Mouse (Mus musculus) brain, embryonic 14.5 days (tissue): ENCODE measurements around the gene E2f6. TPM values are rescaled to one million over a fixed set of nuclear protein-coding genes. Genes with fewer than 3 reads are reported as not detected.

Experiments used
- DNase-seq: peaks from one replicate; pipeline ENCODE4 v3.0.0-alpha.2; 2011; ENCODE audit warnings: low read depth
- CTCF ChIP-seq: fragments of 200-500 bp; IDR thresholded peaks from 2 replicates; pipeline ENCODE4 v1.5.1; 2012; ENCODE audit warnings: inconsistent platforms, mild to moderate bottlenecking, moderate library complexity, borderline replicate concordance; ENCODE audit not compliant: insufficient read depth, insufficient read length; ENCODE audit errors: extremely low read depth
- POLR2A ChIP-seq: fragments of 200-500 bp; IDR thresholded peaks from 2 replicates; pipeline ENCODE4 v1.6.1; 2012; ENCODE audit warnings: mild to moderate bottlenecking, inconsistent platforms, borderline replicate concordance; ENCODE audit not compliant: poor library complexity, insufficient read depth, insufficient read length, severe bottlenecking; ENCODE audit errors: extremely low read depth
- polyA plus RNA-seq: library from polyadenylated mRNA; depleted of rRNA; stranded (reverse); fragments of >200 nt; gene quantifications from 2 replicates; pipeline ENCODE4 v1.2.3, GENCODE M21; 2012

The E2f6 gene
- polyA plus RNA-seq, 1 experiment = 40.6 TPM

DNA sequence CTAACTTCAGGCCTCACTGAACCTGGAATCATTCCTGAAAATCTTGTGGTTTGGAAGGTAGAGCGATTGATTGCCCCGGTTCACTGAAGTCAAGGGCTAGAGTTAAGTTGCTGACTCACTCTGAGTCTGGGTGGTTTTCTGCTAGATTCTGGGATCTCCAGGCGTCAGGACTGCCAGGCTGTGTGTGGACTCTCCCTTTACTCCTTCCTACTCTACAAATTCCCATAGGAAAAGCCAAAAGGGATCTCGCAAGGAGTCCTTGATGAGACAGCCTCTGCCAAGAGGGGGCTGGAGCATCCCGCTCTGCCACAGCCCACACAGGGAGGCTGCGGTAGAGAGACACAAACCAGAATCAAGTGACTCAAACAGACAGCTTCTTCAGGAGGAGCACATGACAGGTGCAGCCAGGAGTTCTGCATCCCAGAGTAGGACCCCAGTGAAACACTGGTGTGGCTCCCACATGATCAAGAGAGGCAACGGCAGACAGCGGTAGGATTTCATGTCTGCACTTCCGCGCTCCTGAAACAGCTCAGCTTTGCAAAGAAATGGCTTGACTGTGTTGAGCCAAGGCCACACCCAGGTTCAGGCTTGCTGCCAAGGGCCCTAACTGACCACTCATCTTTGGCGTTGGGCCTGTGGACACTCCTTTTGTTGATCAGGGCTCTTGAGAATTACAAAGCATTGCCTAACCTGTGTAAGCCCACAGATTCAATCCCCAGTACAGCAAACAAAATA is 42.8 kb downstream of the E2f6 start:
- TF ChIP-seq CTCF = no peak
- no peak for TF ChIP-seq POLR2A
- no peak for DNase-seq

DNA sequence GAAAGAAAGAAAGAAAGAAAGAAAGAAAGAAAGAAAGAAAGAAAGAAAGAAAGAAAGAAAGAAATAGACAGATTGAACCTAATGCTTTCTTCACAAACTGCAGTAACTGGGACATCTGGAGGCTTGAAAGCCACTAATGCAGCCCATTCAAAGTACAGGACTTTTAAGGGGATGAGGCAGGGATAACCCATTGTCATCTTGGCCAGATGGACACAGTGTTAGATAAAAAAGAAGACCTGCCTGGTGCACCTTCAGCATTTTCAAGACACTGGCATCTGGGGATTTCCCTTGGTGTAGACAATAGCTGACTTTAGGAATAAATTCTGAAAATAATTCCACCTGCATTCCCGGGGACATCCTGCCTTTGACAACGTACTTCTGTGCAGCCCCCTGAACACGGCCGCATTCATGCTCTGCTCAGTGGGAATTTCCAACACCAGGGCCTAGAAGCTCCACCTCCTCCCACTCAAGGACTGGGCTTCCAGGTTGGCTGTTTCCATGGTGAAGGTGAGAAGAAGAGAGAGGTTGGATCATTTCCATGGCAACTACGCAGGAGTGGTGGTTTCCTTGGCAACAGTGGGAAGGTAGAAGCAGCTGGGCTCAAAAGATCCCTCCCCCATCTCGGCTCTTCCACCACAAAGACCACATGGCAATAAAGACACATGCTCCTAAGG is 45.0 kb downstream of the E2f6 start:
- peak; percentile 24; the same call in 1 of the 2 replicates for TF ChIP-seq POLR2A
- no peak for TF ChIP-seq CTCF
- DNase-seq = peak; percentile 98

DNA sequence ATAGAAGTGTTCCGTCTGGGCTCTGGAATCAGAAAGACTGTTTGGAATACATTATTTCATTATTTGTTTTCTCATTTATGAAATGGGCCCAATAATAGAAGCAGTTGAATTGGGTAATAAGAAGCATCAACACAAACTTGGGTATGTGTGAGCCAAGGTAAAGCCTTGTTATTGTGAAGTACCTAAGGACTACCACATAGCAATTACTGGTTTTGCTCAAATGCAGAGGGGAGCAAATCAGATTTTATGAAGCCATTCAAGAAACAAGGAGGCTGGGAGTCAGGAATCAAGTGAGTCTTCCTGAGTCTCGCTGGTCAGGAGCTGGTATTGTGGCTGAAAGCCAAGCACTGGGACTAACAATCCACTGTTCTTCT is 45.5 kb downstream of the E2f6 start:
- no peak for DNase-seq
- TF ChIP-seq POLR2A (no peak), CTCF (no peak)

- no peak for TF ChIP-seq CTCF
- no peak for TF ChIP-seq POLR2A
- no peak for DNase-seq
These were observed 47.3 kb downstream of the E2f6 start for GRCm38 (mm10) chr12:16858081-16858480.

DNA sequence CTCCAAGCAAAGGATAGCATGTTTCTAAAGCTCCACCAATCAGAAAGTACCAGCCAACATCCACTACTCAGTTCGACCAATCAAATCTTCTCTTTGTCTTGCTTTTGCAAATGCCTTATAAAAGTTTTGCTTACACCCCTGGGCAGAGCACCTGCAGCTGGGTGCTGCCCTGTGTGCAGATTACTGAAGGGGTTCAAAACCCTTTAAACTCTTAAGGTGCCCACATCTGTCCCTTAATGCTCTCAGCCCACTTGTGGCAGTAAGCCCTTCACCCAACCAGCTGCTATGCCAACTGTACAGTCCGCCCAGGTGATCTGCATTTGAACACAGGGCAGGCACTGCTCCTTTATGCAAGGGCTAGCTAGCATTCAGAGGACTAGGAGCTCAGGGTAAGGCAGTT is 49.0 kb downstream of the E2f6 start:
- TF ChIP-seq POLR2A (no peak), CTCF (no peak)
- no peak for DNase-seq

GRCm38 (mm10) chr12:16860533-16860932 is 49.8 kb downstream of the E2f6 start:
- TF ChIP-seq CTCF (no peak), POLR2A (no peak)

DNA sequence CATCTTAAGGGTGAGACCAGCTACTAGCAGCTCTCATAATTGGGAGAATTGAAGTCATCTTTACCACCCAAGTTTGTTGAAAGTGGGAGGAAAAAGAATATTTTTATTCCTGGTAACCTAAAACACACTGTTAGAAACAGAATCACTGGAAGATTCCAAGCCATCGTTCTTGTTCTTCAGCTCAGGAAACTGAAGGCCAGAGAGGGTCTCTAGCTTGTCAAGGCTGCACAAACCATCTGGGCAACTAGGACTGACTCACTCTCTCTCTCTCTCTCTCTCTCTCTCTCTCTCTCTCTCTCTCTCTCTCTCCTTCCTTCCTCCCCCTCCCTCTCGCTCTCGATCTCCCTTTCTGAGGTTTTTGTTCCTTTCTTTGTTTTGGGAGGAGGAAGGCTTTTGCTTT is 50.2 kb downstream of the E2f6 start:
- no peak for TF ChIP-seq CTCF
- DNase-seq = no peak

More at GRCm38 (mm10) chr12:16860533-16860932, 49.8 kb downstream of the E2f6 start:
- DNase-seq = no peak

DNA sequence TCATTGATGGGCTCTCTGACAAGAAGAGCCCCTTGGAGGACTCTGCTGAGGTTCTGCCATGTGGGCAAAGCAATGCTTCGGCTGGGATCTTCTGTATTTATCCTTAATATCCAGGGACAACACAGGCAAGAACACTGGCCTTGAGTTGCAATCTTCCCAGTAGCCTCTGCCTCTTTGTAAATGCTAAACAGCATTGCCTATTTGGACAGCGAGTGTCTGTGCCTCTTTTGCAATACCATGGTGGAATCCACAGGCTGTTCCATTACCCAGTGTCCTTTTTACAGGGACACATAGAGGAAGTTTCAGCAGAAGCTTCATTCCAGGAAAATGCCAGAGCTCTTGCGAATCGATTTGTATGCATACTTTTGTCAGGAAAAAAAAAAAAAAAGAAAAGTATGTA is 53.7 kb downstream of the E2f6 start:
- no peak for DNase-seq
- TF ChIP-seq CTCF (no peak), POLR2A (no peak)

DNA sequence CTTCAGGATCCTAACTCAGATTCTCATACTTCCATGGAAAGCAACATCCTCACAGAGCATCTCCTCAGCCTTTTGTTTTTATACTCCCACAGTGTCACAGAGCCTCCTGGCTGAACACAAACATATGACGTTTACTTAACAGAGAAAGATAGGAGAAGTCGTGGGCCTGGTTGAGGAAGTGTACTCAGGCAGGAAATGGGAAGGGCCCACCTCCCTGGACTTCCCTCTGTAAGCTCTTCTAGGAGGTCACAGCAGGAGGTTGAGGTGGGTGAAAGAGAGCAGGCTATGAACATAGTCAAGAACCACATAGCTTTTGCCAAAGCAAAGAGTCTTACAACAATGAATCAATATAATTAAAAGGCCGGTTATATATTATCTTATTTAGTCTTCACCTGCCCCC is 55.1 kb downstream of the E2f6 start:
- TF ChIP-seq POLR2A (no peak), CTCF (no peak)
- no peak for DNase-seq

DNA sequence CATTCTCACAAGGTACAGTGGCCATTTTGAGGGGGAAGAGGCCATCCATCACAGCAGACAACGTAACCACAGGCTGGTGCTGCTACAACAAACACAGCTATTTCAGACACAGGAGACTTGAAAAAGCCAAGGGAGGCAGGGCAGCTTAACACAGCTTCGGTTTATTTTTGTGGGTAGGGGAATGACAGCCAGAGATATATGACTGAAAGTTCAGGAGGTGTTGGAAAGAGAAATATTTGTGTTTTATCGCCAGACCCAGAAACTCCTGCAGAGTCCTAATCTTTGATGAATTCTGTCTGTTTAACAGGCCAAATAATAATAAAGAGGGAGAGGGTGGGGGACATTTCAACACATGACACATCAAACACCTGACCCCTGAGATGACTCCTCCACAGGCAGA is 55.7 kb downstream of the E2f6 start:
- TF ChIP-seq POLR2A (no peak), CTCF (no peak)
- DNase-seq = no peak

- DNase-seq = no peak
- TF ChIP-seq POLR2A = no peak
- no peak for TF ChIP-seq CTCF
These were observed 56.5 kb downstream of the E2f6 start for GRCm38 (mm10) chr12:16867306-16867705.

DNA sequence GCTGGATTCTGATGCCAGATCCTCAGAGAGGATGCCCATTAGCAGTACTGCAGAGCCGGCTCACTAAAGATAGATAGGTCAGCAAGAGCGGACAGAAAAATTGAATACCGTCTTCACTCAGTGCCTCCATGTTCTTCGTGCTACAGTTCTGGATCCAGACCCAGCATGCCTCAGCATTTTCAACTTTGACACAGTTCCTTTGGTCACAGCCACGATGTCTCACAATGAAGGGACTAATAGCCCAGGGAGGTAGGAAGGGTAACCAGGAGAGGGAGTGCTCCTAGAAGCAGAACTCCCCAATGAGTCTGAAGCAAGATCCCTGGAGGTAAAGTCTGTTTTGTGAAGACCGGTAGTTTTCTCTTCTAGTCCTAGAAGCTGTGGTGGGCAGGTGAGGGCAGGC is 57.9 kb downstream of the E2f6 start:
- TF ChIP-seq CTCF = no peak
- no peak for TF ChIP-seq POLR2A
- DNase-seq = no peak
